Mouse (Mus musculus) layer of hippocampus, postnatal 14 days (tissue): ENCODE measurements around the gene Ostm1. TPM values are rescaled to one million over a fixed set of nuclear protein-coding genes. Genes with fewer than 3 reads are reported as not detected.

Experiments used
- DNase-seq, 2 experiments: peaks; one replicate each; pipeline ENCODE4 v3.0.0; 2021 to 2022; ENCODE audit warnings: low spot score in 2 of 2, mixed read lengths in 1 of 2
- long read RNA-seq, 2 experiments: library from polyadenylated mRNA; stranded (forward); transcript quantifications; one replicate each; pipeline ENCODE4 v2.0.0; 2021
- total RNA-seq, 2 experiments: library from RNA; stranded (reverse); gene quantifications; 2 replicates each; pipeline ENCODE4 v1.2.3; 2021

Gene Ostm1
- total RNA-seq, result 10 to 100 TPM; 51.9 to 52.0 TPM
- long read RNA-seq, experiment 1, transcript Ostm1-201 (6 exons, 3,006 nt), result major isoform, 76 of 78 reads
- long read RNA-seq, experiment 1, partial matches to known transcripts, result 1 of 78 reads
- long read RNA-seq, experiment 1, other reads (novel, unspliced or antisense), result 1 of 78 reads
- long read RNA-seq, experiment 2, transcript Ostm1-201 (6 exons, 3,006 nt), result major isoform, 75 of 80 reads
- long read RNA-seq, experiment 2, partial matches to known transcripts, result 0 of 80 reads
- long read RNA-seq, experiment 2, other reads (novel, unspliced or antisense), result 5 of 80 reads

DNA sequence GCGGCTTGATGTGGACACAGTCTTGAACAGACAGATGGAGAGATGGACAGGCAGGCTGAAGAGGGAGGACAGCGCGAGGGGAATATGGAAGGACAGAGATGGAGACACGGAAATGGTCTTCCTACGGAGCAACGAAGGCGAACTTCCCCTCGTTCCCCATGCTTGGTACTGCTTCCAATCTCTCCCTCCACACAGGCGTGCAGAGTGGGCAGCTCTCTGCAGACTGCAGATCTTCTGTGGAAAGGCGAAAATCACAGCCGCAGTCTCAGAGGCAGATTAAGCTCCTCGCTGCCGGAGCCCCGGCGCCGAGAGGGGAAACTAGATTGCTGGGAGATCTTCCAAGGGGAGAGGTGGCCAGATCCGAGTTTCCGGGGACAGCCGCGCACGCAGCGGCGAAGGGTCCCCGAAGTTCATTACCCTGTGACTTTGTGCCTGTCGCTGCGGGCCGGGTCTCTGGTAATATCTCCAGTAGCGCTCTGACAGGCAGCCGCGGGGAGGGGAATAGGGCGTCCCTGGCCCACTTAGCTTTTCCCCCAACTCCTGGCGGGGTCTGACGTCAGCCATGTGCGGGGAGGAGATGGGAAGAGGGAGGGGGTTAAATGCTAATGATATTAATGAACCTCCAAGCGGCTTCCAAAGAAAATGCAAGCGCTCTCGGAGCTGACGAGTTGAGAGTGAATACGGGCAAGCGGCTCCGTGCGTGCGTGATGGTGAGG lies at the start of gene Ostm1, which contains the start of gene Nr2e1:
Ostm1 (plus strand) TSS at position 666 of the 716 bp plus-strand sequence.
Nr2e1 (minus strand) TSS at position 476 of the 716 bp plus-strand sequence.
- DNase-seq, result peak; percentile 67 to 80

DNA sequence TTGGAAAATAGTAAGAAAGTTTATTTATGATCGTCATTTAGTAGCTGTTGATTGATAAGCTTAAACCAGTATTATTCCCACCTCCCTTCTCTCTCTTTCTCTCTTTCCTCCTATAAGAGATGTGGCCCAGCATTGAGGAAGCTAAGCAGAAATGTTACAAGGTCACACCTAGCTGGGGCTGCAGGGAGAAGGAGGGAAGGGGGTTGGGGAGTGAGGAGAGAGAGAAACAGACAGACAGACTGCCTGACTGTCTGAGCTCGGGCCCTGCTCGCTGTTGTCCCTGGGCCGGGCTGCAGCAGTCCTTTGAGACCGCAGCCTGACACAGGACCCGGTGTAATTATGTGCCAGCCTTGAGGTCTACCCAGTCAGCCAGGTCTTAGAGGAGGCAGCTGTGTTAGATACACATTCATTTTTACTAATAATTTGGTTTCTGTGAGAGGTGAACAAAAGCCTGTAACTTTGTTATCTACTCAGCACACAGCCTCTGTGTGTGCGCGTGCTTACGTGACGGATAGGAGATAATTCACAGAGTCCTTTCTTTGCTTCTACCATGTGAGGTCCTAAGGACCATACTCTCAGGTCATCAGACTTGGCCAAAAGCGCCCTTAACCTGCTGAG lies 49.7 kb upstream of the Ostm1 start:
- no peak for DNase-seq

DNA sequence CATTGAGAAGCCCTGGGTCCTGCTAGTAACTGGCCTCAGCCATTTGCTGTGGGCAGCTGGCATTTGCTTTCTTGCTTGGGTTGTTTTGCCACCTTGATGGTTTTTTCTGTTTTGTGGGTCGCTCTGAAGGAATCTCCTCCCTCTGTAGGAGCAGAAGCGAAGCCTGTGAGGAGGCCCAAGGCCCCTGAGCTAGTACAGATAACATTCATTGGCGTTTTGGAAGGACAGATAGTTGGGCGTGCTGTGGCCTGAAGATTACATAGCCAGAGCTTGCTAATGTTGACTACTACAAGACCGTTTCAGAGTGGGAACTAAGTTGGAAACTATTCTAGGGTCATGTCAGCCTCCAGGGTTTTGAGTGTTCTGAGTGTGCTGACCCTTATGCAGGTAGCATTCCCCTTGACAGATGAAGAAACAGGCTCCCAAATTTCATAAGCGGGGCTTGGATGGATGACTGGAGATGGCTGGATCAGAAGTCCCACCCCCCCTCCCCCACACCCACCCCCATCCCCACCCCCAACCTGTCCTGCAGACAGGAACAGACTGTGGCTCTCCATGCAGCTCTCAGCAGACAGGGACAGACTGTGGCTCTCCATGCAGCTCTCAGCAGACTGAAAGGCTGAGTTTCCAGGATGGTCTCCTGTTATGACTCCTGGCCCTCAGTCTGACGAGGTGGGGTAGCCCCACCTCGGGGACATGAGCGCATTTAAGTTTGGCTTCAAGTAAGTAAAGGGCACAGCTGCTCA lies 45.9 kb upstream of the Ostm1 start:
- no peak for DNase-seq

- DNase-seq, result no peak
Observed at GRCm38 (mm10) chr10:42545707-42546503, 37.7 kb upstream of the Ostm1 start.

GRCm38 (mm10) chr10:42546507-42546906 lies 37.1 kb upstream of the Ostm1 start:
- DNase-seq, result no peak

- DNase-seq, result no peak
Observed at GRCm38 (mm10) chr10:42559581-42560200, 23.9 kb upstream of the Ostm1 start.

GRCm38 (mm10) chr10:42562272-42562671 lies 21.4 kb upstream of the Ostm1 start:
- DNase-seq, result no peak

GRCm38 (mm10) chr10:42572567-42572966 lies 11.1 kb upstream of the Ostm1 start:
- no peak for DNase-seq

DNA sequence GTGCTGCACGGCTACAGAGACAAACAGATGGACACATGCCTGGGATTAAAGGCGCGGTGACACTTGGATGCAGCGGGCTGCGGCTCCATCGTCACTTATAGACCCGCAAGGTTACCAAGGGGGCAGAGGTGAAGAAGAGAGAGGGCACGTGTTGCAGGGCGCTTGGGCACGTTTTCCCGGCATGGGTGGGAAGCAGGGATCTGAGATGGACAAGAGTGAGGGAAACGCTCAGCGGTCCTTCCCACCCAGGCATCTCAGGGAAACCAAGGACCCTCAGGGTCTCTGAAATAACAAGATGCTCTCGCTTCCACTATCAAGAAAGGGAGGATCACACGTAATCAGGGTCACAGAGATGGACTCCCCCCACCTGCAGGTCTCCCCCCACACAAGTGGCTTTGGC lies 10.7 kb upstream of the Ostm1 start:
- no peak for DNase-seq

DNA sequence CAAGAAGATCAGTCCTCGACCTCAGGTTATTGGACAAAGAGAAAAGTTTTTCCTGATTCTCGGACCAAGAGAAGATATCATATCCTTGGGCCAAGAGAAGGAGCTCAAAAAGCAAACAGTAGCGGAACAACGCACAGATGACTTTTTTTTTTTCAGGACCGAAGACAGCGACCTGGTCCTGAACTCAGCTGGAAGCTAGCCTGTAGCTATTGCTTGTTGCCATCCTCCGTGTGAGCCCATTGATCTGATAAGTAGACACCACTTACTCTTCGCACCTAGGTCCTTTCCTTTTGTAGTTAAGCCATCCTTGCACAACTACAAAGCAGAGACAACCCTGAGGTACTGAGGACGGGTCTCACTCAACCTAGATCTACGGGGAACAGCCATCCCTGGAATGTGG lies 9.0 kb upstream of the Ostm1 start:
- DNase-seq, result no peak

- DNase-seq, result no peak
Observed at GRCm38 (mm10) chr10:42577525-42578280, 5.9 kb upstream of the Ostm1 start.

GRCm38 (mm10) chr10:42578281-42578675 lies 5.3 kb upstream of the Ostm1 start:
- no peak for DNase-seq

GRCm38 (mm10) chr10:42578698-42579474 lies 4.7 kb upstream of the Ostm1 start:
- no peak for DNase-seq

GRCm38 (mm10) chr10:42579475-42580130 lies 4.0 kb upstream of the Ostm1 start:
- DNase-seq, result no peak

- DNase-seq, result no peak
Observed at GRCm38 (mm10) chr10:42580131-42580950, 3.3 kb upstream of the Ostm1 start.

DNA sequence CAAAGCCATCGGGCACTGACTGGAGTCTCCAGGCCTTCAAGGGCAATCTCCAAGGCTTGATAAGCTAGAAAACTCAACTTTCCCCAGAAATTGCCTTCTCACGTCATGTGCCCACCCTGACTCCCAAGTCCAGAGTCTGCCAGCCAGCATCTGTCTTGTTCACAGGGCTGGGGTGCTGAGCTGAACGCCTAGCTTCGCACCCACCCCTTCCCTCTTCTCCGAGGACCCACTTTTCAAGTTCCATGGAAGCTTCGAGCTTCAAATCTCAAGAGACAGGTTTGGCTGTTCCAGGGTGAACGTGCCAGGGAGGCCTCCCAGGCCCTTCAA lies 2.7 kb upstream of the Ostm1 start:
- DNase-seq, result no peak
